ENCODE assay signal across 9 mouse cellular contexts in genomic region chr4:137497367-137497766, GRCm38 (mm10). TPM values are rescaled to one million over a fixed set of nuclear protein-coding genes. Genes with fewer than 3 reads are reported as not detected.
DNase-seq lines count a peak whose midpoint lies in the region; ATAC-seq and TF ChIP-seq lines count a peak whose summit lies in the region.
"Had no signal": no experiment of that assay in that cellular context is flagged by ENCODE, and none has a peak within 500 bp of the region (broad histone marks: within the 10 kb centered on the region; RNA-seq: fewer than 3 reads in every experiment).

No protein-coding gene starts in this region.

- TF ChIP-seq EP300 in heart, postnatal 0 days (IDR thresholded peaks at IDR 0.05; ENCODE audit: low read depth), result peak; percentile 71; the same call in 1 of the 2 replicates

- peaks cover 13% of the 10 kb centered on the region for H3K4me1 ChIP-seq in neural tube, embryonic 11.5 days (ENCODE audit: control insufficient read depth, insufficient read depth, low read length)
- peaks cover 74% of the 10 kb centered on the region for H3K4me1 ChIP-seq in heart, postnatal 0 days (ENCODE audit: control insufficient read depth, insufficient read depth)

- no peak overlapping the region for H3K9ac ChIP-seq in neural tube, embryonic 11.5 days (ENCODE audit: low read length)
- 0 out of 2 replicates have a peak overlapping the region, but pooled peaks have one; percentile 9 for H3K9ac ChIP-seq in heart, postnatal 0 days (replicated peaks; ENCODE audit: low read depth, low read length)

- no peaks in the 10 kb centered on the region; the same call in 1 of the 2 replicates for H3K36me3 ChIP-seq in neural tube, embryonic 11.5 days (ENCODE audit: control insufficient read depth, insufficient read depth, low read length)
- H3K36me3 ChIP-seq in heart, postnatal 0 days (replicated peaks; ENCODE audit: control insufficient read depth, insufficient read depth, low read length), result peaks cover 12% of the 10 kb centered on the region

- no peak overlapping the region for H3K4me3 ChIP-seq in neural tube, embryonic 11.5 days (ENCODE audit: low read depth, low read length)
- H3K4me3 ChIP-seq in heart, postnatal 0 days (ENCODE audit: low read depth, low read length), result no peak overlapping the region

- WGBS in neural tube, embryonic 11.5 days, result 83% methylated on average over 5 of the region's 5 CpGs
- WGBS in heart, postnatal 0 days, result 29% methylated on average over 5 of the region's 5 CpGs

- no peak for DNase-seq in neural tube, embryonic 11.5 days (ENCODE audit: low spot score)
- DNase-seq in neural tube, embryonic 10.5 days (ENCODE audit: extremely low spot score, low spot score), result no peak
- DNase-seq in heart, postnatal 0 days (ENCODE audit: low spot score), result peak; percentile 64
- DNase-seq in kidney, postnatal 14 days, result peak; percentile 81
- no peak for DNase-seq in T-cell, adult 2 months (ENCODE audit: low spot score)
- no peak for DNase-seq in urinary bladder, postnatal 14 days (ENCODE audit: low spot score)
- DNase-seq in Muller cell, postnatal 12 days (ENCODE audit: inconsistent ontology term), result no peak
- DNase-seq in ovary, postnatal 36 days (ENCODE audit: low spot score), result no peak

- H3K4me2 ChIP-seq in neural tube, embryonic 11.5 days (ENCODE audit: low read depth), result no peak overlapping the region
- 0 out of 2 replicates have a peak overlapping the region, but pooled peaks have one; percentile 21 for H3K4me2 ChIP-seq in heart, postnatal 0 days (ENCODE audit: low read depth, low read length)

- no peaks in the 10 kb centered on the region for H3K9me3 ChIP-seq in neural tube, embryonic 11.5 days (ENCODE audit: control insufficient read depth, low read length)
- no peaks in the 10 kb centered on the region for H3K9me3 ChIP-seq in heart, postnatal 0 days (replicated peaks; ENCODE audit: control insufficient read depth, low read length)

- no peaks in the 10 kb centered on the region for H3K27me3 ChIP-seq in neural tube, embryonic 11.5 days (ENCODE audit: control insufficient read depth, insufficient read depth, low read length)
- H3K27me3 ChIP-seq in heart, postnatal 0 days (ENCODE audit: control insufficient read depth, insufficient read depth, low read length), result no peaks in the 10 kb centered on the region

- ATAC-seq in neural tube, embryonic 11.5 days (ENCODE audit: insufficient read depth, low FRiP score, low TSS enrichment), result no peak
- ATAC-seq in heart, postnatal 0 days (ENCODE audit: insufficient read depth, low read depth), result peak; percentile 49

- TF ChIP-seq CTCF in heart, postnatal 0 days (IDR thresholded peaks at IDR 0.05; ENCODE audit: low read depth), result no peak

- peak overlapping the region; percentile 75; the same call in 1 of the 2 replicates for H3K27ac ChIP-seq in neural tube, embryonic 11.5 days (ENCODE audit: low read depth, low read length)
- peak overlapping the region; percentile 95 for H3K27ac ChIP-seq in heart, postnatal 0 days (ENCODE audit: low read depth)

RNA-seq across cellular contexts. Expression of gene Hspg2, which starts 28.8 kb away (rescaled TPM):
- 18.6 and 21.5 TPM in 2 replicates for polyA plus RNA-seq in neural tube, embryonic 11.5 days (2014; fragmentation: Nextera tagmentation; extraction: Ambion mirVana)
- 473 and 516 TPM in 2 replicates for total RNA-seq in heart, postnatal 0 days (2014; rRNA removed; ENCODE audit: low replicate concordance)
- polyA plus RNA-seq in heart, postnatal 0 days (2015; fragmentation: Nextera tagmentation; extraction: Ambion mirVana), result 41.2 and 42.4 TPM in 2 replicates
- total RNA-seq: monocyte, adult 5-6 weeks had no signal

RNA-seq across cellular contexts. Expression of gene 1700013G24Rik, which starts 44.3 kb away (rescaled TPM):
- not detected in 2 replicates for polyA plus RNA-seq in neural tube, embryonic 11.5 days (2014; fragmentation: Nextera tagmentation; extraction: Ambion mirVana)
- total RNA-seq in heart, postnatal 0 days (2014; rRNA removed; ENCODE audit: low replicate concordance), result not detected in 2 replicates
- not detected in 2 replicates for polyA plus RNA-seq in heart, postnatal 0 days (2015; fragmentation: Nextera tagmentation; extraction: Ambion mirVana)
- total RNA-seq: monocyte, adult 5-6 weeks had no signal

Comparison
In these comparisons a context has a peak if more than half of its experiments do, and no peak if none do; other contexts are left out.
1. DNase-seq: peak in heart, postnatal 0 days (single experiment) and kidney, postnatal 14 days (single experiment); none in neural tube, embryonic 11.5 days (single experiment), neural tube, embryonic 10.5 days (single experiment), T-cell, adult 2 months (single experiment), urinary bladder, postnatal 14 days (single experiment), Muller cell, postnatal 12 days (single experiment) and ovary, postnatal 36 days (single experiment).